Mouse (Mus musculus) heart, embryonic 14.5 days (tissue): ENCODE data around the gene Trem1. TPM values are rescaled to one million over a fixed set of nuclear protein-coding genes. Genes with fewer than 3 reads are reported as not detected.

Source experiments
- ATAC-seq: fragments of 200-750 bp; cut with Nextera tagmentation; 2 replicates; pipeline ENCODE4 v1.8.0; 2017; ENCODE audit warnings: low read depth, moderate TSS enrichment; ENCODE audit not compliant: insufficient number of reproducible peaks, insufficient read depth, low FRiP score
- H3K27ac ChIP-seq, 2 experiments: fragments of 200-500 bp in 1 of 2; fragments of 300-500 bp in 1 of 2; sonication (generic) in 1 of 2; replicated peaks in 1 of 2; 2 replicates each; pipeline ENCODE4 v1.5.1; 2012 to 2014; ENCODE audit warnings: low read depth in 2 of 2, low read length in 2 of 2, control low read depth in 1 of 2, mild to moderate bottlenecking in 1 of 2, mixed read lengths in 1 of 2; ENCODE audit not compliant: control insufficient read depth in 1 of 2, insufficient read depth in 1 of 2
- H3K27me3 ChIP-seq: fragments of 300-500 bp; sonication (generic); 2 replicates; pipeline ENCODE4 v1.6.1; 2014; ENCODE audit warnings: mild to moderate bottlenecking, low read length, control low read depth; ENCODE audit not compliant: control insufficient read depth, insufficient read depth
- H3K36me3 ChIP-seq: fragments of 300-500 bp; sonication (generic); 2 replicates; pipeline ENCODE4 v1.6.1; 2014; ENCODE audit warnings: mild to moderate bottlenecking, control low read depth, low read length, mixed read lengths; ENCODE audit not compliant: control insufficient read depth, insufficient read depth
- H3K4me1 ChIP-seq, 2 experiments: fragments of 200-500 bp in 1 of 2; fragments of 300-500 bp in 1 of 2; sonication (generic) in 1 of 2; 2 replicates each; pipeline ENCODE4 v1.6.1; 2012 to 2014; ENCODE audit warnings: low read length in 2 of 2, control low read depth in 1 of 2, mixed read lengths in 1 of 2; ENCODE audit not compliant: control insufficient read depth in 2 of 2, insufficient read depth in 2 of 2
- H3K4me2 ChIP-seq: fragments of 300-500 bp; sonication (generic); 2 replicates; pipeline ENCODE4 v1.6.1; 2014; ENCODE audit warnings: mild to moderate bottlenecking, low read length
- H3K4me3 ChIP-seq, 2 experiments: fragments of 200-500 bp in 1 of 2; fragments of 300-500 bp in 1 of 2; sonication (generic) in 1 of 2; 2 replicates each; pipeline ENCODE4 v1.5.1; 2012 to 2014; ENCODE audit warnings: low read length in 2 of 2, mild to moderate bottlenecking in 2 of 2, control low read depth in 1 of 2, low read depth in 1 of 2, moderate library complexity in 1 of 2; ENCODE audit not compliant: control insufficient read depth in 1 of 2, insufficient read depth in 1 of 2
- H3K9ac ChIP-seq: fragments of 300-500 bp; sonication (generic); 2 replicates; pipeline ENCODE4 v1.6.1; 2014; ENCODE audit warnings: mild to moderate bottlenecking, low read length
- H3K9me3 ChIP-seq: fragments of 300-500 bp; sonication (generic); 2 replicates; pipeline ENCODE4 v1.6.1; 2016; ENCODE audit warnings: low read length, control low read depth; ENCODE audit not compliant: control insufficient read depth
- WGBS: fragments of 180-500 bp; shearing (Covaris S2); extraction: QIAGEN DNeasy Blood & Tissue Kit; methylation state at CpG from one replicate; pipeline ENCODE4 v1.1.7; 2014; 5-methylcytosine and 5-hydroxymethylcytosine counted together
- polyA plus RNA-seq: library from polyadenylated mRNA; unstranded; fragments of >200 nt; fragmentation: Nextera tagmentation; extraction: Ambion mirVana; gene quantifications from 2 replicates; pipeline ENCODE4 v1.2.1, GENCODE M21; 2014

The Trem1 gene
- polyA plus RNA-seq, 1 experiment from 2014 or later, result 0.11 TPM

DNA sequence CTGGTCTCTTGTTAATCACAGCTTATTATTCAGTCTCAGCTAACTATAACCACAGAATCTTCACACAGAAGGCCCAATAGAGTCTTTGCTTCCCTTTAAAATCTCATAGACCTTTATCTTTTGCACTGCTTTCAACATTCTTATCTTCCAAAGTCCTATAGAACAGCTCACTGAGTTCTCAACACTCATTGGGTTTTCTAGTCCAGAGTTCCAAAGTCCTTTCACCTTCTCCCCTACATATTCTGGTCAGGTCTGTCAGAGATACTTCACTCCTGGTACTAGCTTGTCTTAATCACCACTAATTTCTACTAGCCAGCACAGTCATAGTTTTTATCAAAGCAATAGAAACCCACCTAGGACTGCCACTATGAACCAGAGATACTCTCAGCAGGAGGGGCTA is 24.0 kb downstream of the Trem1 start:
- no peaks in the 10 kb centered on the region for H3K27me3 ChIP-seq
- no peak overlapping the region for H3K4me3 ChIP-seq
- H3K9ac ChIP-seq, result no peak overlapping the region
- H3K36me3 ChIP-seq, result no peaks in the 10 kb centered on the region
- H3K4me2 ChIP-seq, result no peak overlapping the region
- no peaks in the 10 kb centered on the region for H3K4me1 ChIP-seq
- peaks cover 13% of the 10 kb centered on the region; the same call in 1 of the 2 replicates for H3K9me3 ChIP-seq
- no peak for ATAC-seq
- no peak overlapping the region for H3K27ac ChIP-seq

DNA sequence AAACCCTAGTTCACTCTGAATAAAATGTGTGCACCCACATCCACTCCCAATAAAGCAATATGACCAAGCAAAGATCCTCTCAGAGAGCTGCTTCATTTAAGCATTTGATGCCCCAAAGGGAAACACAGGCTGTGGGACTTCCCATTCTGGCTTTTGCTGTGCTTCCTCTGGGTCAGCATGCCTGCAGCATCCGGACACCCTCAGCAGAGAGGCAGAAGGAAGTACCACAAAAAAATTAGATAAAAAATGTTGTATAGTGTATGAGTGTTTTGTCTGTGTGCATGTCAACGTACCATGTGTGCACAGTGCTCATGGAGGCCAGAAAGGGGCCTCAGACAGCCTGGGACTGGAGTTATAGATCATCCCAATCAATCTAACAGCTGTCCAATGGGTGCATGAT is 29.3 kb downstream of the Trem1 start:
- H3K9ac ChIP-seq, result no peak overlapping the region
- H3K36me3 ChIP-seq, result no peaks in the 10 kb centered on the region
- peaks cover 13% of the 10 kb centered on the region; the same call in 1 of the 2 replicates for H3K9me3 ChIP-seq
- WGBS, result 64% methylated on average over 2 of the region's 2 CpGs
- H3K4me3 ChIP-seq, result no peak overlapping the region
- H3K4me1 ChIP-seq, result no peaks in the 10 kb centered on the region
- ATAC-seq, result no peak
- no peak overlapping the region for H3K27ac ChIP-seq
- no peak overlapping the region for H3K4me2 ChIP-seq
- no peaks in the 10 kb centered on the region for H3K27me3 ChIP-seq

DNA sequence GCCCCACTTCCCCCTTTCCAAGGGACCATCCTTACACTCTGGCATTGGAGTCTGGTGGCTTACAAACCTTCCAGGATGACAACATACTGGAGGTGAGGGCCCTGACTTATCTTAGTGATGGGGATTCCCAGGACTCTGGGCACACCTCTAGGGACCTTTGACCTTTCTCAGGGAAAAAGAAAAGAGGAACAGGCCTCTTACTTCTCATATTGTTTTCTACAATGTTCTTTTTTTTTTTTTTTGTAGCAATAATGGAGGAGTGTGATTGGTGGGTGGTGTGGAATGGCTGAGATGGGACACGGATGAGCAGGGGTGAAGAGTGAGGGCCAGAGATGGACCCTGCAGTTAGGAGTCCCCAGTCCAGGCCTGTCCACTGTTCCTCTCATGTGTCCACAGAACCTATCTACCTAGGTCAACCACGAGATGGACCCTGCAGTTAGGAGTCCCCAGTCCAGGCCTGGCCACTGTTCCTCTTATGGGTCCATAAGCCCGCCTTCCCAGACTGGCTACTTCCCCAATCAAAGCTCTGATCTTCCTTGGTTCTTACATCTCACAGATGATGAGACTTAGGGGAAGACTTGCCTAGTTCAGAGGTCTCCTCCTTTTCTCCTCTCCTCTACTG is 31.3 kb downstream of the Trem1 start, which contains the start of gene Treml4:
Treml4 (plus strand) TSS at position 555 of the 622 bp plus-strand sequence.
- no peak within 1 kb of the TSS for H3K27ac ChIP-seq
- no peaks in the 10 kb centered on the region for H3K27me3 ChIP-seq
- H3K4me2 ChIP-seq, result no peak within 1 kb of the TSS
- no peak within 1 kb of the TSS for H3K9ac ChIP-seq
- H3K4me1 ChIP-seq, result no peaks in the 10 kb centered on the region
- 74% methylated on average over 3 of the region's 3 CpGs for WGBS
- H3K9me3 ChIP-seq, result peaks cover 13% of the 10 kb centered on the region; the same call in 1 of the 2 replicates
- no peak for ATAC-seq
- no peak within 1 kb of the TSS for H3K4me3 ChIP-seq
- no peaks in the 10 kb centered on the region for H3K36me3 ChIP-seq

DNA sequence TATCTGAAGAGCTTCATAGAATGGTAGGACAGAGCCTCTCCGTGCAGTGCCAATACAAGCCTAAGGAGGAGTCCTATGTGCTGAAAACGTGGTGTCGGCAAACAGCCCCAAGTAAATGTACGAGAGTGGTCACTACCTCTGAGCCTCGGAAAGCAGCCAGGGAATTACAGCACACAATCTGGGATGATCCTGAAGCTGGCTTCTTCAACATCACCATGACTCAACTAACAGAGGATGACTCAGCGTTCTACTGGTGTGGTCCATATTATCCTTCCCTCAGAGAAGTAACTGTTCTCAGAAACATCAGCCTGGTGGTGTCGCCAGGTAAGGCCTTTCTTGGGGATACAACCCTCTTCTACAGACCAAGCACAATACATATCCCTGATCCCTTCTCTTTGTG is 32.1 kb downstream of the Trem1 start:
- no peaks in the 10 kb centered on the region for H3K4me1 ChIP-seq
- no peak overlapping the region for H3K4me2 ChIP-seq
- H3K9me3 ChIP-seq, result peaks cover 5% of the 10 kb centered on the region; the same call in 1 of the 2 replicates
- no peak overlapping the region for H3K27ac ChIP-seq
- H3K27me3 ChIP-seq, result no peaks in the 10 kb centered on the region
- 79% methylated on average over 7 of the region's 7 CpGs for WGBS
- no peaks in the 10 kb centered on the region for H3K36me3 ChIP-seq
- ATAC-seq, result no peak
- H3K4me3 ChIP-seq, result no peak overlapping the region
- no peak overlapping the region for H3K9ac ChIP-seq

- no peak for ATAC-seq
- 46% methylated on average over 2 of the region's 2 CpGs for WGBS
- no peak overlapping the region for H3K4me3 ChIP-seq
Measured at GRCm38 (mm10) chr17:48266138-48266537, 33.6 kb downstream of the Trem1 start.

DNA sequence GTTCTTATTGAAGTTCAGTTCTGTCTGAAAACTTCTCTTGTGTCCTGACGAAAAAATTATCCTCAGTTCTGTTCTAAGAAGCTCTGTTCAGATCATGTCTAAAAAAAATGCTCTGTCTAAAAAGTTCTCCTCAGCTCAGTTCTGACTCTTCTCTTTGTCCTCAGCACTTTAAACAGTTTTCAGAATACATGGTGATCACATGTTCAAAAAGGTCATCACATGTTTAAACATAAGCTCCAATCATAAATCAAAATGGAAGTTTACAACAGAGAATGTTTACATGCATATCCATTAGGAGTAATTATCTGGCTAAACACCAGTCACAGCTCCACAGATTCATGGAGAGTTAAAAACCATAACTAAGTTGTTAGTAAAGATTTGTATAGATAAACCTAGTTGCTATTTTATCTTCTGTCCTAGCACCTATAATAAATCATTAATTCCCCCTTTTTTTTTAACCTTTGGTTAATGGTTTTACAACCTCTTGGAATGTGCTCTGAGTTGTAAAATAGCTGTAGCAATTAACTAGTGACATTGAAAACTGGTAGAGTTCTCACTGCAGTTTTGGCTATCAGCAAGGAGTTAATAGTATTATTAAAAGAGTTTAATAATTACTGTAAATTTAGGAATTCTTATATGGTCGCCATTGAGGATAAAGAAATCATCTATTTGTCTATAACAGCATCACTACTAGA is 34.2 kb downstream of the Trem1 start:
- H3K36me3 ChIP-seq, result no peaks in the 10 kb centered on the region
- no peak for ATAC-seq
- H3K27ac ChIP-seq, result no peak overlapping the region
- H3K4me3 ChIP-seq, result no peak overlapping the region
- no peak overlapping the region for H3K4me2 ChIP-seq
- no peaks in the 10 kb centered on the region for H3K9me3 ChIP-seq
- H3K4me1 ChIP-seq, result no peaks in the 10 kb centered on the region
- 46% methylated on average over 2 of the region's 2 CpGs for WGBS
- no peaks in the 10 kb centered on the region for H3K27me3 ChIP-seq
- no peak overlapping the region for H3K9ac ChIP-seq

More at GRCm38 (mm10) chr17:48266138-48266537, 33.6 kb downstream of the Trem1 start:
- Histone ChIP-seq H3K36me3 (no peaks in the 10 kb centered on the region), H3K9me3 (no peaks in the 10 kb centered on the region), H3K4me1 (no peaks in the 10 kb centered on the region), H3K9ac (no peak overlapping the region), H3K27ac (no peak overlapping the region), H3K27me3 (no peaks in the 10 kb centered on the region), H3K4me2 (no peak overlapping the region)

DNA sequence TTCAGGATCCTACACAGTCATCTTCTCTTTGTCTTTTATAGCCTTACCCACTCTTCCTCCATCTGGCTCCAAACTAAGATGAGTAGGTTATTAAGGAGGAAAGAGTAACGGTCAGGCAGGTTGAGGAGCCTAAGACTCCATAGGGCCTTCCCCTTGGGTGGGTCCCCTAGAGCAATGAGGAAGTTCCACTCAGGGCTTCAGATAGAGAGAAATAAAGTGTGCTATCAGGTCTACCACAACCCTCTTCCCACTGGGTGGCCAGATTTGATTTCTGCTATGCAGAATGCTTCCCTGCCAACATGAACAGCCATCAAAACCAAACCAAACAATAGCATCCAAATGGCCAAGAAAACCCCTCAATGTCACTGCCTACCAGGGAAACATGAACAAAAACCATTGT is 35.0 kb downstream of the Trem1 start:
- Histone ChIP-seq H3K27me3 (no peaks in the 10 kb centered on the region), H3K4me1 (no peaks in the 10 kb centered on the region)

More for the DNA sequence above, 35.0 kb downstream of the Trem1 start:
- Histone ChIP-seq H3K9ac (no peak overlapping the region), H3K4me2 (no peak overlapping the region), H3K27ac (no peak overlapping the region), H3K36me3 (no peaks in the 10 kb centered on the region), H3K4me3 (no peak overlapping the region), H3K9me3 (no peaks in the 10 kb centered on the region)
- ATAC-seq, result no peak
- WGBS, result 88% methylated on average over 1 of the region's 1 CpGs
